Mouse (Mus musculus) heart, embryonic 15.5 days (tissue): ENCODE results near the gene Ankle1. TPM values are rescaled to one million over a fixed set of nuclear protein-coding genes. Genes with fewer than 3 reads are reported as not detected.

Experiments used
- ATAC-seq: fragments of 200-750 bp; cut with Nextera tagmentation; replicated peaks from 2 replicates; pipeline ENCODE4 v1.8.0; 2017; ENCODE audit warnings: low read depth, moderate TSS enrichment; ENCODE audit not compliant: insufficient number of reproducible peaks, insufficient read depth, low FRiP score
- H3K27ac ChIP-seq: fragments of 300-500 bp; sonication (generic); 2 replicates; pipeline ENCODE4 v1.5.1; 2015; ENCODE audit warnings: mild to moderate bottlenecking, inconsistent platforms
- H3K27me3 ChIP-seq: fragments of 300-500 bp; sonication (generic); 2 replicates; pipeline ENCODE4 v1.6.1; 2015; ENCODE audit warnings: inconsistent platforms
- H3K36me3 ChIP-seq: fragments of 300-500 bp; sonication (generic); 2 replicates; pipeline ENCODE4 v1.6.1; 2015; ENCODE audit warnings: mild to moderate bottlenecking, inconsistent platforms
- H3K4me1 ChIP-seq: fragments of 300-500 bp; sonication (generic); replicated peaks from 2 replicates; pipeline ENCODE4 v1.6.1; 2015; ENCODE audit warnings: inconsistent platforms
- H3K4me2 ChIP-seq: fragments of 300-500 bp; sonication (generic); 2 replicates; pipeline ENCODE4 v1.6.1; 2015; ENCODE audit warnings: inconsistent platforms, mild to moderate bottlenecking, moderate library complexity
- H3K4me3 ChIP-seq: fragments of 300-500 bp; sonication (generic); 2 replicates; pipeline ENCODE4 v1.5.1; 2015; ENCODE audit warnings: mild to moderate bottlenecking, inconsistent platforms
- H3K9ac ChIP-seq: fragments of 300-500 bp; sonication (generic); 2 replicates; pipeline ENCODE4 v1.6.1; 2015; ENCODE audit warnings: mild to moderate bottlenecking, inconsistent platforms
- H3K9me3 ChIP-seq: fragments of 300-500 bp; sonication (generic); replicated peaks from 2 replicates; pipeline ENCODE4 v1.6.1; 2016; ENCODE audit warnings: inconsistent platforms
- WGBS: fragments of 180-500 bp; shearing (Covaris S2); methylation state at CpG from one replicate; pipeline ENCODE4 v1.1.7; 2015; ENCODE audit warnings: mixed read lengths; 5-methylcytosine and 5-hydroxymethylcytosine counted together
- polyA plus RNA-seq: library from polyadenylated mRNA; unstranded; fragments of >200 nt; fragmentation: Nextera tagmentation; extraction: Ambion mirVana; gene quantifications from 2 replicates; pipeline ENCODE4 v1.2.1, GENCODE M21; 2015

Ankle1 gene
- polyA plus RNA-seq, 1 experiment from 2014 or later = 23.0 TPM

GRCm38 (mm10) chr8:71400826-71401225 lies 5.0 kb upstream of the Ankle1 start:
- no peak overlapping the region for H3K4me2 ChIP-seq
- no peak overlapping the region for H3K27ac ChIP-seq
- ATAC-seq = no peak
- H3K4me1 ChIP-seq = peaks cover 20% of the 10 kb centered on the region
- WGBS = 82% methylated on average over 2 of the region's 2 CpGs
- no peak overlapping the region for H3K9ac ChIP-seq
- H3K27me3 ChIP-seq = no peaks in the 10 kb centered on the region
- H3K36me3 ChIP-seq = peaks cover 13% of the 10 kb centered on the region
- H3K9me3 ChIP-seq = no peaks in the 10 kb centered on the region
- H3K4me3 ChIP-seq = no peak overlapping the region

GRCm38 (mm10) chr8:71401454-71401853 lies 4.4 kb upstream of the Ankle1 start:
- H3K4me1 ChIP-seq = peaks cover 22% of the 10 kb centered on the region
- H3K27ac ChIP-seq = no peak overlapping the region
- H3K27me3 ChIP-seq = no peaks in the 10 kb centered on the region
- H3K9ac ChIP-seq = no peak overlapping the region
- H3K36me3 ChIP-seq = peaks cover 13% of the 10 kb centered on the region
- no peak overlapping the region for H3K4me2 ChIP-seq
- H3K9me3 ChIP-seq = no peaks in the 10 kb centered on the region
- H3K4me3 ChIP-seq = no peak overlapping the region
- ATAC-seq = no peak

GRCm38 (mm10) chr8:71402446-71402964 lies 3.3 kb upstream of the Ankle1 start:
- no peak overlapping the region for H3K9ac ChIP-seq
- no peaks in the 10 kb centered on the region for H3K9me3 ChIP-seq
- H3K4me3 ChIP-seq = no peak overlapping the region
- no peaks in the 10 kb centered on the region for H3K27me3 ChIP-seq
- no peak overlapping the region for H3K27ac ChIP-seq
- no peak overlapping the region for H3K4me2 ChIP-seq
- ATAC-seq = no peak
- WGBS = 86% methylated on average over 9 of the region's 9 CpGs
- H3K4me1 ChIP-seq = peaks cover 26% of the 10 kb centered on the region
- peaks cover 13% of the 10 kb centered on the region for H3K36me3 ChIP-seq

- peaks cover 14% of the 10 kb centered on the region for H3K36me3 ChIP-seq
- H3K27ac ChIP-seq = no peak overlapping the region
- H3K4me3 ChIP-seq = no peak overlapping the region
- no peaks in the 10 kb centered on the region for H3K9me3 ChIP-seq
- H3K4me2 ChIP-seq = no peak overlapping the region
- no peaks in the 10 kb centered on the region for H3K27me3 ChIP-seq
- ATAC-seq = no peak
- H3K9ac ChIP-seq = no peak overlapping the region
- H3K4me1 ChIP-seq = peaks cover 26% of the 10 kb centered on the region
- 67% methylated on average over 6 of the region's 6 CpGs for WGBS
Measured at GRCm38 (mm10) chr8:71403107-71403885, 2.5 kb upstream of the Ankle1 start.

- ATAC-seq = no peak
- no peak overlapping the region for H3K9ac ChIP-seq
- peaks cover 14% of the 10 kb centered on the region; the same call in 1 of the 2 replicates for H3K36me3 ChIP-seq
- peaks cover 26% of the 10 kb centered on the region for H3K4me1 ChIP-seq
- 86% methylated on average over 8 of the region's 8 CpGs for WGBS
- H3K4me3 ChIP-seq = no peak overlapping the region
- no peaks in the 10 kb centered on the region for H3K27me3 ChIP-seq
- H3K9me3 ChIP-seq = no peaks in the 10 kb centered on the region
- no peak overlapping the region for H3K27ac ChIP-seq
- no peak overlapping the region for H3K4me2 ChIP-seq
Measured at GRCm38 (mm10) chr8:71404011-71404410, 1.8 kb upstream of the Ankle1 start.

GRCm38 (mm10) chr8:71404951-71405351 lies 859 bp upstream of the Ankle1 start:
- Histone ChIP-seq H3K4me2 (peak overlapping the region; percentile 95; the same call in 1 of the 2 replicates), H3K36me3 (peaks cover 16% of the 10 kb centered on the region; the same call in 1 of the 2 replicates), H3K4me1 (peaks cover 26% of the 10 kb centered on the region), H3K27me3 (no peaks in the 10 kb centered on the region), H3K9me3 (no peaks in the 10 kb centered on the region), H3K27ac (no peak overlapping the region), H3K9ac (no peak overlapping the region), H3K4me3 (no peak overlapping the region)
- 84% methylated on average over 9 of the region's 9 CpGs for WGBS
- ATAC-seq = no peak

GRCm38 (mm10) chr8:71406099-71407015 lies 547 bp downstream of the Ankle1 start:
- H3K27ac ChIP-seq = peak overlapping the region; percentile 34; the same call in 1 of the 2 replicates
- no peaks in the 10 kb centered on the region for H3K27me3 ChIP-seq
- H3K9me3 ChIP-seq = no peaks in the 10 kb centered on the region
- H3K9ac ChIP-seq = peak overlapping the region; percentile 74
- peak overlapping the region; percentile 95 for H3K4me2 ChIP-seq
- peak overlapping the region; percentile 72 for H3K4me3 ChIP-seq
- peaks cover 26% of the 10 kb centered on the region for H3K4me1 ChIP-seq
- 1% methylated on average over 55 of the region's 55 CpGs for WGBS
- ATAC-seq = peak; percentile 71; the same call in 1 of the 2 replicates
- peaks cover 18% of the 10 kb centered on the region; the same call in 1 of the 2 replicates for H3K36me3 ChIP-seq

- whole genome bisulfite sequencing = 82% methylated on average over 14 of the region's 14 CpGs
- H3K9me3 ChIP-seq = no peaks in the 10 kb centered on the region
- H3K4me3 ChIP-seq = no peak overlapping the region
- H3K4me1 ChIP-seq = peaks cover 26% of the 10 kb centered on the region
- ATAC-seq = no peak
- no peak overlapping the region for H3K27ac ChIP-seq
- no peak overlapping the region for H3K9ac ChIP-seq
- H3K4me2 ChIP-seq = peak overlapping the region; percentile 95; the same call in 1 of the 2 replicates
- H3K27me3 ChIP-seq = no peaks in the 10 kb centered on the region
- peaks cover 18% of the 10 kb centered on the region; the same call in 1 of the 2 replicates for H3K36me3 ChIP-seq
Measured at GRCm38 (mm10) chr8:71407441-71407840, 1.6 kb downstream of the Ankle1 start.

- H3K27ac ChIP-seq = no peak overlapping the region
- no peaks in the 10 kb centered on the region for H3K9me3 ChIP-seq
- no peak overlapping the region for H3K4me2 ChIP-seq
- WGBS = 91% methylated on average over 4 of the region's 4 CpGs
- peaks cover 18% of the 10 kb centered on the region; the same call in 1 of the 2 replicates for H3K36me3 ChIP-seq
- no peaks in the 10 kb centered on the region for H3K27me3 ChIP-seq
- H3K9ac ChIP-seq = no peak overlapping the region
- ATAC-seq = no peak
- H3K4me3 ChIP-seq = no peak overlapping the region
- peaks cover 26% of the 10 kb centered on the region for H3K4me1 ChIP-seq
Measured at GRCm38 (mm10) chr8:71408231-71408630, 2.4 kb downstream of the Ankle1 start.

GRCm38 (mm10) chr8:71411535-71412273 lies 5.9 kb downstream of the Ankle1 start:
- Histone ChIP-seq H3K9me3 (no peaks in the 10 kb centered on the region), H3K4me2 (no peak overlapping the region), H3K9ac (no peak overlapping the region), H3K27me3 (no peaks in the 10 kb centered on the region; the same call in 1 of the 2 replicates), H3K27ac (no peak overlapping the region), H3K4me3 (no peak overlapping the region), H3K36me3 (peaks cover 18% of the 10 kb centered on the region; the same call in 1 of the 2 replicates), H3K4me1 (peaks cover 10% of the 10 kb centered on the region)
- 45% methylated on average over 11 of the region's 11 CpGs for WGBS
- ATAC-seq = no peak
